Mouse (Mus musculus): ENCODE measurements around the gene Nell2. TPM values are rescaled to one million over a fixed set of nuclear protein-coding genes. Genes with fewer than 3 reads are reported as not detected.

The Nell2 gene
- polyA plus RNA-seq, 1 experiment from 2014 or later, result 0.18 TPM

DNA sequence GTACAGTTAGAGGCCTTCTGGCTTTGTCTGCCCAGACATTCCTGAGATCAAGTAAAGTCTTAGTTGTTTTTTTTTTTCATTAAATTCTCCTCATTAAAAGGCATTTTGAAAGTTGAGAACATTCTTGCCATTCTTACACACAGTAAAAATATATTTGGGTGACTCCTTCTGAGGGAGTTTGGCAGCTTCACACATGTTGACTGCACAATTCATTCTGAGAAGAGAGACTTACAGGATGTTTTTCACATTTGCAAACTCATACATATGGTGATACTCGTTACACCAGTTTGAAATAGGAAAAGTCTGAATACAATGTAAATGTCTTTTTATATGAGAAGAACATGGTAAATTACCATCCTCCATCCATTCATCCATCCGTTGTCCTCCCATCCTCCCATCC lies 247.4 kb downstream of the Nell2 start:
- H3K9me3 ChIP-seq (ENCODE audit: low read length), result no peaks in the 10 kb centered on the region
- DNase-seq (no peak), ATAC-seq (no peak)
- H3K4me2 ChIP-seq (ENCODE audit: low read depth, low read length), result no peak overlapping the region
- no peak overlapping the region for H3K27ac ChIP-seq (ENCODE audit: low read depth)
- no peaks in the 10 kb centered on the region for H3K36me3 ChIP-seq (replicated peaks; ENCODE audit: insufficient read depth, low read length)
- H3K4me3 ChIP-seq (ENCODE audit: low read depth, low read length), result no peak overlapping the region
- H3K4me1 ChIP-seq (ENCODE audit: insufficient read depth), result no peaks in the 10 kb centered on the region
- H3K9ac ChIP-seq (replicated peaks), result no peak overlapping the region
- no peaks in the 10 kb centered on the region for H3K27me3 ChIP-seq (ENCODE audit: insufficient read depth, low read length)
- no peak for TF ChIP-seq EP300 (IDR thresholded peaks at IDR 0.05; ENCODE audit: low read depth)
- TF ChIP-seq CTCF (IDR thresholded peaks at IDR 0.05; ENCODE audit: low read depth), result no peak
- 75% methylated on average over 2 of the region's 2 CpGs for WGBS (ENCODE audit: insufficient replicate concordance)

DNA sequence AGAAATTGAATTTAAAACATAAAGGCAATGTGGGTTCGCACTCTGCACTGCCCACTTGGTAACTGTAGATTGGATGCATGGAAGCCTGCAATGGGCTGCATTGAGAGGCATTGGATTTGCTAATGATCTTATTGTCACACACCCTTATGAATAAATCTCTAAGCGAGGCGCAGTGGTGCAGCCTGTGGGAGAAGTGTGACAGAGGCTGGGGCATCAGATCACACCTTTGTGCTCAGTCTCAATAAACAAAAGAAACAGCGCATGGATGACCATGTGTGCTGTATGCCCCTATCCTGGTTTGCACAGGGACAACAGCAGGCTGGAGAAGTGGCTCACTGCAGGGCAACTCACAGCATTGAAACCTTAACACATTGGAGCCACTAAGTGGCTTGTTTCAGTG lies 250.4 kb downstream of the Nell2 start:
- Histone ChIP-seq H3K9me3 (ENCODE audit: low read length) (no peaks in the 10 kb centered on the region), H3K27ac (ENCODE audit: low read depth) (no peak overlapping the region), H3K4me1 (ENCODE audit: insufficient read depth) (no peaks in the 10 kb centered on the region), H3K9ac (replicated peaks) (no peak overlapping the region), H3K36me3 (replicated peaks; ENCODE audit: insufficient read depth, low read length) (no peaks in the 10 kb centered on the region), H3K4me2 (ENCODE audit: low read depth, low read length) (no peak overlapping the region), H3K4me3 (ENCODE audit: low read depth, low read length) (no peak overlapping the region), H3K27me3 (ENCODE audit: insufficient read depth, low read length) (no peaks in the 10 kb centered on the region)
- ATAC-seq (no peak), DNase-seq (no peak)
- TF ChIP-seq CTCF (IDR thresholded peaks at IDR 0.05; ENCODE audit: low read depth), result no peak
- WGBS (ENCODE audit: insufficient replicate concordance), result 79% methylated on average over 4 of the region's 4 CpGs

DNA sequence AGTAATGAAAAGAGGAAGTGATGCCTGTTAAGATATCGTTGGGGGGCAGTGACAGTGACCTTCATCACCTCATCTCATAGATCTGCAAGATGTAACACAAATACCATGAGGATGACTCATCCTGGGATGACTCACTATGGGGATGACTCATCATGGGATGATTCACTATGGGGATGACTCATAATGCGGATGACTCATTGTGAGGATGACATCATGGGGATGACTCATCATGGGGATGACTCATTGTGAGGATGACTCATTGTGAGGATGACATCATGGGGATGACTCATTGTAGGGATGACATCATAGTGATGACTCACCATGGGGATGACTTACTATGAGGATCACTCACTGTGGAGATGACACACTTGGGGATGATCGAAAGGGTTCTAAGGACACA lies 251.8 kb downstream of the Nell2 start:
- Histone ChIP-seq H3K4me3 (ENCODE audit: low read depth, low read length) (no peak overlapping the region), H3K27ac (ENCODE audit: low read depth) (no peak overlapping the region), H3K27me3 (ENCODE audit: insufficient read depth, low read length) (no peaks in the 10 kb centered on the region), H3K9ac (replicated peaks) (no peak overlapping the region), H3K9me3 (ENCODE audit: low read length) (no peaks in the 10 kb centered on the region), H3K36me3 (replicated peaks; ENCODE audit: insufficient read depth, low read length) (no peaks in the 10 kb centered on the region), H3K4me2 (ENCODE audit: low read depth, low read length) (no peak overlapping the region), H3K4me1 (ENCODE audit: insufficient read depth) (no peaks in the 10 kb centered on the region)
- no peak for ATAC-seq
- TF ChIP-seq EP300 (IDR thresholded peaks at IDR 0.05; ENCODE audit: low read depth) (no peak), CTCF (IDR thresholded peaks at IDR 0.05; ENCODE audit: low read depth) (no peak)
- DNase-seq, result no peak
- WGBS (ENCODE audit: insufficient replicate concordance), result 82% methylated on average over 3 of the region's 3 CpGs

DNA sequence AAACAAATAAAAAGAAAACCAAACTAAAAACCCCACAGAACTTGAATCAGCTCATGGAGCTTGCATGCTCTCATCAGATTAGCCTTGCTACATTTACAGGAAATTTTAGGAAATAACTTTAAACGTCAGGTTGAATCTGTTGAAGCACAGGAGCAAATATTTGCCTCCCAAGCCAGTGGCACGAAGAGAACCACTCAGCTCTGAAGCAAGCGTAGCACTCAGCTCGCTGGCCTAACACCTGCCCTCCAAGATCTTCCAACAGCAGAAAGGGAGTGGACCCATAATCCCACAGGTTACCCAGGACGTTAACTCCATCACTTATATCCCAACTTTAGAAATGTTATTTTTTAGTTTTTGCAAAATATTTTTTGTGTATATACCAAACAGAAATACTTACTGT lies 252.8 kb downstream of the Nell2 start:
- whole genome bisulfite sequencing (ENCODE audit: insufficient replicate concordance), result 65% methylated on average over 5 of the region's 5 CpGs
- TF ChIP-seq EP300 (IDR thresholded peaks at IDR 0.05; ENCODE audit: low read depth) (no peak), CTCF (IDR thresholded peaks at IDR 0.05; ENCODE audit: low read depth) (no peak)
- ATAC-seq (no peak), DNase-seq (no peak)
- Histone ChIP-seq H3K27ac (ENCODE audit: low read depth) (no peak overlapping the region), H3K4me2 (ENCODE audit: low read depth, low read length) (no peak overlapping the region), H3K4me3 (ENCODE audit: low read depth, low read length) (no peak overlapping the region), H3K9me3 (ENCODE audit: low read length) (no peaks in the 10 kb centered on the region), H3K27me3 (ENCODE audit: insufficient read depth, low read length) (no peaks in the 10 kb centered on the region), H3K9ac (replicated peaks) (no peak overlapping the region), H3K36me3 (replicated peaks; ENCODE audit: insufficient read depth, low read length) (no peaks in the 10 kb centered on the region), H3K4me1 (ENCODE audit: insufficient read depth) (no peaks in the 10 kb centered on the region)

DNA sequence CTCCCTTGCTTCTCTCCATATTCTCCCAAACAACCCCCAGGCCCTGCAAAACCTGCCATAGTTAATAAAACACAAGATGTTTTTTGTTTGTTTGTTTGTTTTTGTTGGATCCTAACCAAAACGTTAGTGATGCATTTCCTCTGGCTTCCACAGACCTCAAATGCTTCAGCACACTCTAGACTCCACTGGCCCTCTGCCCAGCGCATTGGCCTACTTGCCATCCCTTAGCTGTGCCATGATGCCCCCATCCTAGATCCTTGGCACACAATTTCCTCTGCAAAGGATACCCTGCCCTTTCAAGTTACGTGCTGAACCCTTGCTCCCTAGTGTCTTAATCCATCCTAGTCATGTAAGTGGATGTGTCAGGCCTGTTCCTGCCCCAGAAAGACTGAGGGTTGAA lies 255.1 kb downstream of the Nell2 start:
- TF ChIP-seq CTCF (IDR thresholded peaks at IDR 0.05; ENCODE audit: low read depth) (no peak), EP300 (IDR thresholded peaks at IDR 0.05; ENCODE audit: low read depth) (no peak)
- DNase-seq (no peak), ATAC-seq (no peak)
- Histone ChIP-seq H3K4me3 (ENCODE audit: low read depth, low read length) (no peak overlapping the region), H3K36me3 (replicated peaks; ENCODE audit: insufficient read depth, low read length) (no peaks in the 10 kb centered on the region), H3K4me1 (ENCODE audit: insufficient read depth) (no peaks in the 10 kb centered on the region), H3K9me3 (ENCODE audit: low read length) (no peaks in the 10 kb centered on the region), H3K9ac (replicated peaks) (no peak overlapping the region), H3K27me3 (ENCODE audit: insufficient read depth, low read length) (no peaks in the 10 kb centered on the region), H3K4me2 (ENCODE audit: low read depth, low read length) (no peak overlapping the region), H3K27ac (ENCODE audit: low read depth) (no peak overlapping the region)
- 81% methylated on average over 3 of the region's 3 CpGs for WGBS (ENCODE audit: insufficient replicate concordance)

DNA sequence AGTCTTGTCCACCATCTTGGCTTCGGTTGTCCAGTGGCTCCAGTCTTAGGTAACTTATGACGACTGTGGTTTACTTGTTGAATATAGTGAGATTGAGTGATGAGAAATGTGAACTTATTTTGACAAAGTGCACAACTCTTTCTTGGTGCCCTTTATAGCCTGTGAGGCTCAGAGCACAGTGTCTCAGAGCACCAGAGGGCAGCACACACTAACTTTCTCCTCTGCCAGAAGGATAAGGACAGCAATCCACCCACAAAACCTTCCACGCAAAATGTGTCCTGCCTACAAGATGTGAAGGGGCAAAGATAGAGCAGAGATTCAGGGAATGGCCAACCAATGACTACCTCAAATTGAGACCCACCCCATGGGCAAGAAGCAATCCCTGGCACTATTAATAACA lies 256.2 kb downstream of the Nell2 start:
- H3K9me3 ChIP-seq (ENCODE audit: low read length), result no peaks in the 10 kb centered on the region
- no peaks in the 10 kb centered on the region for H3K4me1 ChIP-seq (ENCODE audit: insufficient read depth)
- H3K4me2 ChIP-seq (ENCODE audit: low read depth, low read length), result no peak overlapping the region
- H3K27me3 ChIP-seq (ENCODE audit: insufficient read depth, low read length), result no peaks in the 10 kb centered on the region
- H3K36me3 ChIP-seq (replicated peaks; ENCODE audit: insufficient read depth, low read length), result no peaks in the 10 kb centered on the region
- H3K27ac ChIP-seq (ENCODE audit: low read depth), result no peak overlapping the region
- 68% methylated on average over 3 of the region's 3 CpGs for WGBS (ENCODE audit: insufficient replicate concordance)
- no peak overlapping the region for H3K9ac ChIP-seq (replicated peaks)
- H3K4me3 ChIP-seq (ENCODE audit: low read depth, low read length), result no peak overlapping the region
- ATAC-seq (no peak), DNase-seq (no peak)
- peak; percentile 27; the same call in 1 of the 2 replicates for TF ChIP-seq CTCF (IDR thresholded peaks at IDR 0.05; ENCODE audit: low read depth)
- no peak for TF ChIP-seq EP300 (IDR thresholded peaks at IDR 0.05; ENCODE audit: low read depth)

All from liver, postnatal 0 days (tissue).